Mouse (Mus musculus): ENCODE measurements around the gene Atf7ip. TPM values are rescaled to one million over a fixed set of nuclear protein-coding genes. Genes with fewer than 3 reads are reported as not detected.

The Atf7ip gene
- polyA plus RNA-seq, 1 experiment from 2014 or later: 49.8 TPM

GRCm38 (mm10) chr6:136612312-136612711 is 106.3 kb downstream of the Atf7ip start:
- 96% methylated on average over 3 of the region's 3 CpGs for WGBS
- DNase-seq (ENCODE audit: low spot score) (no peak), ATAC-seq (ENCODE audit: insufficient number of reproducible peaks, low FRiP score, low TSS enrichment, low read depth) (no peak)
- Histone ChIP-seq H3K9ac (ENCODE audit: low read length) (no peak overlapping the region), H3K4me2 (ENCODE audit: low read depth, severe bottlenecking) (no peak overlapping the region), H3K27me3 (ENCODE audit: control insufficient read depth, insufficient read depth, low read length) (no peaks in the 10 kb centered on the region), H3K4me1 (ENCODE audit: control insufficient read depth, insufficient read depth, low read length) (no peaks in the 10 kb centered on the region), H3K9me3 (ENCODE audit: control insufficient read depth, low read length) (no peaks in the 10 kb centered on the region), H3K27ac (replicated peaks; ENCODE audit: low read depth, low read length) (no peak overlapping the region), H3K36me3 (ENCODE audit: control insufficient read depth, insufficient read depth, low read length) (peaks cover 4% of the 10 kb centered on the region; the same call in 1 of the 2 replicates), H3K4me3 (ENCODE audit: low read depth, low read length) (no peak overlapping the region)

DNA sequence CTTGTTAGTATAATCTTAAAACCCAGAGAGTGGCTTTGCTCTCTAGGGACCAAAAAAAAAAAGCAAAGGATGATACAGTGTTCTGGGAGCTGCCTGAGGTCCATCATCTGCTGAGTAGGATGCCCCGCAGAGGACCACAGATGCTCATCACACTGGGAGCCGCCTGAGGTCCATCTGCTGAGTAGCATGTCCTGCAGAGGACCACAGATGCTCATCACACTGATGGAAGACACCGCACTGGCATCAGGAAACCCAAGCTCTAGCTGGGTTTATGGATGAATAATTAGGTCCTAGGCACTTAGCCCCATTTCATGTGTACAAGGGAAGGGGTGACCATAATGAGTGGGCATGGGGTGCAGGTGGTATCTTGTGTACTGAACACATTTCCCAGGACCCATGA is 108.2 kb downstream of the Atf7ip start:
- H3K27ac ChIP-seq (replicated peaks; ENCODE audit: low read depth, low read length): no peak overlapping the region
- H3K4me3 ChIP-seq (ENCODE audit: low read depth, low read length): no peak overlapping the region
- peaks cover 2% of the 10 kb centered on the region; the same call in 1 of the 2 replicates for H3K36me3 ChIP-seq (ENCODE audit: control insufficient read depth, insufficient read depth, low read length)
- H3K27me3 ChIP-seq (ENCODE audit: control insufficient read depth, insufficient read depth, low read length): no peaks in the 10 kb centered on the region
- no peaks in the 10 kb centered on the region for H3K9me3 ChIP-seq (ENCODE audit: control insufficient read depth, low read length)
- no peak for DNase-seq (ENCODE audit: low spot score)
- no peaks in the 10 kb centered on the region for H3K4me1 ChIP-seq (ENCODE audit: control insufficient read depth, insufficient read depth, low read length)
- H3K4me2 ChIP-seq (ENCODE audit: low read depth, severe bottlenecking): no peak overlapping the region
- no peak for ATAC-seq (ENCODE audit: insufficient number of reproducible peaks, low FRiP score, low TSS enrichment, low read depth)
- no peak overlapping the region for H3K9ac ChIP-seq (ENCODE audit: low read length)
- WGBS: 85% methylated on average over 3 of the region's 3 CpGs

GRCm38 (mm10) chr6:136620361-136621139 is 114.6 kb downstream of the Atf7ip start:
- H3K9ac ChIP-seq (ENCODE audit: low read length): no peak overlapping the region
- H3K27ac ChIP-seq (replicated peaks; ENCODE audit: low read depth, low read length): no peak overlapping the region
- DNase-seq (ENCODE audit: low spot score): peak; percentile 95
- H3K9me3 ChIP-seq (ENCODE audit: control insufficient read depth, low read length): no peaks in the 10 kb centered on the region
- 45% methylated on average over 17 of the region's 17 CpGs for WGBS
- H3K27me3 ChIP-seq (ENCODE audit: control insufficient read depth, insufficient read depth, low read length): no peaks in the 10 kb centered on the region
- no peaks in the 10 kb centered on the region for H3K4me1 ChIP-seq (ENCODE audit: control insufficient read depth, insufficient read depth, low read length)
- ATAC-seq (ENCODE audit: insufficient number of reproducible peaks, low FRiP score, low TSS enrichment, low read depth): no peak
- H3K4me2 ChIP-seq (ENCODE audit: low read depth, severe bottlenecking): no peak overlapping the region
- H3K36me3 ChIP-seq (ENCODE audit: control insufficient read depth, insufficient read depth, low read length): no peaks in the 10 kb centered on the region
- no peak overlapping the region for H3K4me3 ChIP-seq (ENCODE audit: low read depth, low read length)

DNA sequence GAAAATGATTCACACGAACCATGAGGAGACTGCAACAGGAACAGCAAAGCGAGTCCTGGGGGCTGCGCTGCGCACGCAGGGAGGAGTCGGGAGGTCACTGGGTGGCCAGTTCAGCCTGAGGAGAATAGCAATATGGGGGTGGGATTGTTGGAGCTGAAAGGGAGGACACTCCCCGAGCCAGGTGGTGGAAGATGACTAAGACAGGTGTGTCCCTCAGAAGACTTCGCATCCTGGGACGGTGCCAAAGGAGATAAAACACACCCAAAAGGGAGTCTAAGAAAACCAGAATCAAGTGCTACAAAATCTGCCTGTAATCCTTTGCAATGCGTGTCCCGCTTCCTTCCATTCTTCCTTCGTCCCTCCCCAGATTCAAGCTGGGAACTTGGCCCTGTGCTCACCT is 119.5 kb downstream of the Atf7ip start:
- Histone ChIP-seq H3K36me3 (ENCODE audit: control insufficient read depth, insufficient read depth, low read length) (no peaks in the 10 kb centered on the region), H3K4me1 (ENCODE audit: control insufficient read depth, insufficient read depth, low read length) (no peaks in the 10 kb centered on the region), H3K9ac (ENCODE audit: low read length) (no peak overlapping the region), H3K9me3 (ENCODE audit: control insufficient read depth, low read length) (no peaks in the 10 kb centered on the region), H3K4me2 (ENCODE audit: low read depth, severe bottlenecking) (no peak overlapping the region), H3K27me3 (ENCODE audit: control insufficient read depth, insufficient read depth, low read length) (no peaks in the 10 kb centered on the region), H3K4me3 (ENCODE audit: low read depth, low read length) (no peak overlapping the region), H3K27ac (replicated peaks; ENCODE audit: low read depth, low read length) (no peak overlapping the region)
- ATAC-seq (ENCODE audit: insufficient number of reproducible peaks, low FRiP score, low TSS enrichment, low read depth): no peak
- 88% methylated on average over 12 of the region's 12 CpGs for WGBS
- no peak for DNase-seq (ENCODE audit: low spot score)

GRCm38 (mm10) chr6:136629639-136630038 is 123.7 kb downstream of the Atf7ip start:
- Histone ChIP-seq H3K9ac (ENCODE audit: low read length) (no peak overlapping the region), H3K27ac (replicated peaks; ENCODE audit: low read depth, low read length) (no peak overlapping the region), H3K4me3 (ENCODE audit: low read depth, low read length) (no peak overlapping the region), H3K4me2 (ENCODE audit: low read depth, severe bottlenecking) (no peak overlapping the region), H3K4me1 (ENCODE audit: control insufficient read depth, insufficient read depth, low read length) (no peaks in the 10 kb centered on the region), H3K27me3 (ENCODE audit: control insufficient read depth, insufficient read depth, low read length) (no peaks in the 10 kb centered on the region), H3K36me3 (ENCODE audit: control insufficient read depth, insufficient read depth, low read length) (no peaks in the 10 kb centered on the region), H3K9me3 (ENCODE audit: control insufficient read depth, low read length) (no peaks in the 10 kb centered on the region)
- WGBS: 92% methylated on average over 5 of the region's 5 CpGs
- ATAC-seq (ENCODE audit: insufficient number of reproducible peaks, low FRiP score, low TSS enrichment, low read depth) (no peak), DNase-seq (ENCODE audit: low spot score) (no peak)

DNA sequence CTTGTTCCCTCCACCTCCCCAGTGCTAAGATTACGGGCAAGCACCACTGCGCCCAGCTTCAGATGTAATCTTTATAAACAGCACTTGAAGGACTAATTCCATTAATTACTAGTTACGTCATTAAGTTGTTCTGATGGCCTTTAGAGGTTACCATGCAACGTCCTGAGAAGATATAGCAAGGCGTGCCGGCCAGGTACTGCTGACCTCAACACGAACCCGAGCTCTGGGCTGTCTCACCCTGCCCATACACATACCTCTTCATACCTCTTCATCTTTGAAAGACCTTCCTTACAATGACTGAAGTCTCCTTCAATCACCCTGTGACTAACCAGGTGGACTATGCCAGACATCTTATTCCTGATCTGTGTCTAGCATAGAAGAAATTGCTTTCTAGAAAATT is 125.6 kb downstream of the Atf7ip start:
- WGBS: 87% methylated on average over 8 of the region's 8 CpGs
- H3K27ac ChIP-seq (replicated peaks; ENCODE audit: low read depth, low read length): no peak overlapping the region
- no peak overlapping the region for H3K4me2 ChIP-seq (ENCODE audit: low read depth, severe bottlenecking)
- no peaks in the 10 kb centered on the region for H3K36me3 ChIP-seq (ENCODE audit: control insufficient read depth, insufficient read depth, low read length)
- no peak for ATAC-seq (ENCODE audit: insufficient number of reproducible peaks, low FRiP score, low TSS enrichment, low read depth)
- no peaks in the 10 kb centered on the region for H3K27me3 ChIP-seq (ENCODE audit: control insufficient read depth, insufficient read depth, low read length)
- no peaks in the 10 kb centered on the region for H3K4me1 ChIP-seq (ENCODE audit: control insufficient read depth, insufficient read depth, low read length)
- H3K9me3 ChIP-seq (ENCODE audit: control insufficient read depth, low read length): no peaks in the 10 kb centered on the region
- DNase-seq (ENCODE audit: low spot score): no peak
- no peak overlapping the region for H3K4me3 ChIP-seq (ENCODE audit: low read depth, low read length)
- no peak overlapping the region for H3K9ac ChIP-seq (ENCODE audit: low read length)

GRCm38 (mm10) chr6:136631945-136632534 is 126.1 kb downstream of the Atf7ip start:
- Histone ChIP-seq H3K4me3 (ENCODE audit: low read depth, low read length) (no peak overlapping the region), H3K9ac (ENCODE audit: low read length) (no peak overlapping the region), H3K27ac (replicated peaks; ENCODE audit: low read depth, low read length) (no peak overlapping the region), H3K27me3 (ENCODE audit: control insufficient read depth, insufficient read depth, low read length) (no peaks in the 10 kb centered on the region), H3K4me2 (ENCODE audit: low read depth, severe bottlenecking) (no peak overlapping the region), H3K36me3 (ENCODE audit: control insufficient read depth, insufficient read depth, low read length) (no peaks in the 10 kb centered on the region), H3K9me3 (ENCODE audit: control insufficient read depth, low read length) (no peaks in the 10 kb centered on the region), H3K4me1 (ENCODE audit: control insufficient read depth, insufficient read depth, low read length) (no peaks in the 10 kb centered on the region)
- ATAC-seq (ENCODE audit: insufficient number of reproducible peaks, low FRiP score, low TSS enrichment, low read depth): no peak
- no peak for DNase-seq (ENCODE audit: low spot score)
- WGBS: 82% methylated on average over 13 of the region's 13 CpGs

GRCm38 (mm10) chr6:136633154-136633553 is 127.2 kb downstream of the Atf7ip start:
- DNase-seq (ENCODE audit: low spot score) (no peak), ATAC-seq (ENCODE audit: insufficient number of reproducible peaks, low FRiP score, low TSS enrichment, low read depth) (no peak)
- Histone ChIP-seq H3K4me1 (ENCODE audit: control insufficient read depth, insufficient read depth, low read length) (no peaks in the 10 kb centered on the region), H3K27me3 (ENCODE audit: control insufficient read depth, insufficient read depth, low read length) (no peaks in the 10 kb centered on the region), H3K9ac (ENCODE audit: low read length) (no peak overlapping the region), H3K4me3 (ENCODE audit: low read depth, low read length) (no peak overlapping the region), H3K4me2 (ENCODE audit: low read depth, severe bottlenecking) (no peak overlapping the region), H3K9me3 (ENCODE audit: control insufficient read depth, low read length) (no peaks in the 10 kb centered on the region), H3K27ac (replicated peaks; ENCODE audit: low read depth, low read length) (no peak overlapping the region), H3K36me3 (ENCODE audit: control insufficient read depth, insufficient read depth, low read length) (no peaks in the 10 kb centered on the region)
- WGBS: 84% methylated on average over 3 of the region's 3 CpGs
